Mouse (Mus musculus) monocyte, adult 5-6 weeks (primary cell): ENCODE measurements around the gene Primpol. TPM values are rescaled to one million over a fixed set of nuclear protein-coding genes. Genes with fewer than 3 reads are reported as not detected.
"Not testable (repeated sequence)": the region's sequence is repeated elsewhere in the genome, so short reads cannot be mapped to it uniquely, and the experiment has no call there.

Source experiments
- ATAC-seq: fragments of 153-309, 156-312 bp; replicated peaks from 2 replicates; pipeline ENCODE4 v1.8.0; 2017; ENCODE audit warnings: mild to moderate bottlenecking; ENCODE audit not compliant: low TSS enrichment, insufficient number of reproducible peaks, severe bottlenecking, poor library complexity, low FRiP score
- total RNA-seq: library from RNA; stranded (forward); fragments of 200-1000, 200-491, 200-594 nt; gene quantifications from 3 replicates; pipeline ENCODE4 v1.2.3, GENCODE M21; 2017

Primpol gene
- total RNA-seq, 1 experiment from 2014 or later: 9.7 TPM

DNA sequence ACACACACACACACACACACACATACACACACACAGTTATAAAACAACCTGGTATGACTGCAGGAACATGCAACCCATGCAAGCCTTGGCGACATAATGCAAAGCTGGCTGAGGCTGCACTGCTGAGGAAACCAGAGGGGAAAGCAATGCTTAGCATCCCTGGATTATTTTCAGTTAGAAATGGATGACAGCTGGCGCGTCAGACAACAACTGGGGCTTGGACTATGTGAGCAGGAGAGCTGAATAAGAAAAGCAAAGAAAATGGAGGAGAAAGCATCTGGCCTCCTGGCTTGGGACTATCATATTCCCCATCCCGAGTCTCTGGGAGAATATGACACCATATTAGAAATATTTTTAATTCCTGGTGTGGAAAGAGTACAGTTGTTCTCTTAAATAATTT is 4.1 kb downstream of the Primpol start:
- no peak for ATAC-seq

DNA sequence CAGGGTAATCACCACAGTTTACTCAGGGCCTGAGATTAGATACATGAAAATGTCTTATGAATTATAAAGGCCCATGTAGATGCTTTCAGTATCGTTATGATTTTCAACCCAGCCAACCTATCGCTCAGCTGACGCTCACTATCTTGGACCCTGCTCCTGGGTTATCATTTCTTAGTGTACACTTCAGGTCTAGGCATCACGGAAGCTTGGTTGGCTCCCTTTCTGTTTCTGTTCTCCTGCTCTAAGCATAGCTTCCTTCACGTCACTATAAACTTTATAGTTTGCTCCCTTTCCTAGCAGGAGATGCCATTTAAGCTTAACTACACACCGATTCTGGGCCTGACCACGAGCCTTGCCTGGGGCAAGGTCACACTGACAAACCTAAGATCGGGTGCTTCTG is 5.5 kb downstream of the Primpol start:
- no peak for ATAC-seq

DNA sequence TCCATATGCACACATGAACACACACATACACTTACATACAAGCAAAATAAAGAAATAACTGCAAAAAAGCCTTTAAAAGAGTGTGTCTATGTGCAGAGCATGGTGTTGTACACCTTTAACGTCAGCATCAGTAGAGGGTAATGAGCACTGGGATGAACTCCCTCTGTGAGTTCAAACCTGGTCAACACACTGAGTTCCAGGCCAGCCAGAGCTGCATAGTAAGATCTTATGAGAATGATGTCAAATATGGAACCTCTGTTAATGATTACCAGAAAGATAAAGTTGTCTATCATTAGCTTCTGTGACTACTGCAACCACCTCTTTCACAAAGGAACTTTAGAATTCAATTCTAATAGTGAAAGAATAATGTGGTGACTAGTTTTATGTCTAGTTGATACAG is 10.1 kb downstream of the Primpol start:
- no peak for ATAC-seq

DNA sequence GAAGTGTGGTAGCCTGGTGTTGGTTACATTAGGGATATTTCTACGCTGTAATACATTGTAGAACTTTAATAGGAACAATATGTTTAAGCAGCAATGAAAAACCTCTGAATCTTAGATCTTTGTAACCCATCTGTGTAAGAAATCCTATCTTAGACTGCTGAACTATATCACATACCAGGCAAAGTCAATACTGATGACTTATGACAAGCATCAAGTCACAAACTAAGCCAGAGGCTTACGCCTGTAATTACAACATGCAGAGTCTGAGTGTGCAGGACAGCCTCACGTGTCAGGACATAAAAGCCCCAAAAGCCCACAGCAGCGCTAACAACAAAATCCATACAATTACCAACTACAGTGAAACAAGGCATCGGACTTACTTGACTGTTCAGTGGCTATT is 13.4 kb downstream of the Primpol start:
- ATAC-seq: no peak

DNA sequence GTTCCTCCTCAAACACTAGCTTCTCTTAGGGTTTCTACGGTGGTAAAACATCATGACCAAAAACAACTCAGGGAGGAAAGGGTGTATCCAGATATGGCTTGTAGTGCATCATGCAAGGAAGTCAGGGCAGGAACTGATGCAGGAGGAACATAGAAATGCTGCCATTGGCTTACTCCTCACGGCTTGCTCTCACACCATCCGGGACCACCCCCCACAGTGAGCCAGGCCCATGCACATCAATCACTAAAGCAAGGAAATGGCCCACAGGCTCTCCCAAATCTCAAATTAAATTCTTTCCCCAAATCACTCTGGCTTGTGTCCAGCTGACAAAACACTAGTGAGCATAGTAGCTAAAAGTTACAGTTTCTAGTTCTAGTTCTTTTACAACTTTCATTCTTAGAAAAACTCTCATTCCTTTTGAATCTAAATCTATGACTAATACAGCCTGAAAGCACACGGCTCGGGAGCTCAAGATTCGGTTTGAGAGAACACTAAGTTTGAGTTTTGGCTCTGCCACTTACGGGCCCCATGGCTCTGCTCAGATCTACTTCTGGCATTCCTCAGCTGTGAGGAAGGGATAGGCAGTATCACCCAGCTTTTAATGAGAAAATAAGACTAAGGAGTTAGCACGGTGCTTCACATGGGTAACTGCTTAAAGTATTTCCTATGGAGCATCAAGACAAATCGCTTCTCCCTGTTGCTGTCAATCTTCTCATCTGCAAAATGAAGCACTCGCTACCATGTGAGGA is 15.9 kb downstream of the Primpol start:
- ATAC-seq: no peak

DNA sequence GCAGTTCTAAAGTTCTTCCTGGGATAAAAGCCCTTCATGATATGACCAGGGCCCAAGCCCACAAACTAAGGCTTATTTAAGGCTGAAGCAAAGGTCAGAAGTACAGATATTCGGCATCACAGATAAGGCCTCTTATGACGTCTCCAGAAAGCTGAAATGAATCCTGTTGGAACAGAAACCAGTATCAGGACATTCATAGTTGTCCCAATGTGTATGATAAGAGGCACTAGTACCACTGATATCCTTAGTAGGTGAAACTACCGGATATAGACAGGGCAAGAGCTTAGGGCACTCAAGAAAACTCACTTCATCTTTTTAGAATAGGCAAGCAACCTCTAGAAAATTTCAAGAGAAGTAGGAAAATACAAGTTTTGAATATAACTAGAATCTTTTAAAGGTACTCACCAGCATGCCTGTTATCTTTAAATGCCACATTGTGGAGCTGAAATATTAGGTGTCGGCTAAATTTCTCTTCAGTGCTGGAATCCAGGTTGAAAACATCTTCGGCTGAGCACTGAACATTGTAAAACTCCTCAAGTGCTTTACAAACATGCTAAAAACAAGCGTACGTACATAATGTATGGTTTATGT is 17.6 kb downstream of the Primpol start:
- ATAC-seq: no peak

DNA sequence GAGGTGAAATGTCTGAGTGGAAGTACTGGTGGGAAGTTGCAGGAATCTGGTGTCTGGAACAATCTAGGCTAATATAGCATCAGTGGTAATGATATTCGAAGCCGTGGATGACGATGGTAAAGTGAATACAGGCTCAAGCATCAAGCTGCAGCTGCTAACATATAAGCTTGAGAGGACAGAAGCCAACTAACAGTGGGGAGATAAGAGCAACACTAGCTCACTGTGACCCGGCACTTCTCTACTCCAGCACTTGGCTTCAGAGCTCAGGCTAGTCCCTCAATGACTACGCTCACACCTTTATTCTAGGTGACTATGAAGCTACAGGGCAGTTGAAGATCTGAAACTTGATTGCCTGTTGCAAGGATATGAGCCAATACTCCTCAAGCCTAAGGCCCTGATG is 18.3 kb downstream of the Primpol start:
- no peak for ATAC-seq

DNA sequence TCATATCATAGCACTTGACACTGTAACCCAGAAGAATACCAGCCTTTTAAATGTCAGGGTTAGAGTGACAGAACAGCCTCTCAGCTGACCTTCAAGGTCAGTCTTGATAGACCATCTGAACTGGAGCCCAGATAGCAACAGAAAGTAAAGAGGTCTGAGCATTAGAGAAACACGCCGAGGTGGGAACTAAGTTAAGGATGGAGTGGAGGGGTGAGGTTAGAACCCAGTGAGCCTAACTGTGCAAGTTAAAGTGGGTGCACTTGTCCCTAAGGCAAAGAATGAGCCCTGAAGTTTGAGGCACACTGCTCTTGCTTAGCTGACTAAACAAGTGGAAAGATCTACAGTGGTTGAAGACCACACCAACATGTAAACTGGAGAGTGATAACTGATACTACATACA is 18.9 kb downstream of the Primpol start:
- no peak for ATAC-seq

DNA sequence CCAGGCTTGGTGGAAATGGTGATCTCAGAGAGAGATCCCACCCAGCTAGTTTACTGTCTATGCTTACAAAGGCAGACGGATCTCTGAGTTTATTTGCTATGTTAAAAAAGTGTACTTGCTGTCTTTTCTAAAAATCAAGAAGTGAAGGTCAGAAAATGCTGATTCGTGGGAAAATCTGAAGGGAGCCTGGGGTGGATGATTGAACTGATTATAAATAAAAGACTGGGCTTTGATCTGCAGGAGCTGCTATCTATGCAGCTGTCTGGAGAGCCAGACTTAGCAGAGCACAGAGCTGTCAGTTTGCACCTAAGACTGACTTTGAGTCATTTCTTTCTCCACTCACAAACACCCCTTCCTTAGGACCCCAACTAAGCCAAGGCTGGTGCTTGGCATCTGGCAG is 19.6 kb downstream of the Primpol start:
- no peak for ATAC-seq

DNA sequence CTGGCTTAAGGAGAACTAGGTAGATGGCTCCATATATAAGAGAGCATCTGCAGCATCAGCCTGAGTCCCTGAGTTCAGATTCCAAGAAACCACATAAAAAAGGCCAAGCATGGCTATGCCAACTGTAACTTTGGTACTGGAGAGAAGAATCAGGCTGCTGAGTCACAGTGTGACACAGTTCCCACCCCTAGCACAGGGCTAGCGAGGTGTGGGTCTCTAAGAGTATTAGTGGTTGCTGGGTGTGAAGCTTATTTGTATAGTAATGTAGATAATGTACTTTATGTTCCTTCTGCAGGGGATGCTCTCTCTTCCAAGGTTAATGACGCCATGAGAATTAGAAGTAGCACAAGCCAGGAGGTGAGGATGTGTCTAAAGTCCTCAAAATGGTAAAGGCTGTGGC is 20.5 kb downstream of the Primpol start:
- no peak for ATAC-seq

DNA sequence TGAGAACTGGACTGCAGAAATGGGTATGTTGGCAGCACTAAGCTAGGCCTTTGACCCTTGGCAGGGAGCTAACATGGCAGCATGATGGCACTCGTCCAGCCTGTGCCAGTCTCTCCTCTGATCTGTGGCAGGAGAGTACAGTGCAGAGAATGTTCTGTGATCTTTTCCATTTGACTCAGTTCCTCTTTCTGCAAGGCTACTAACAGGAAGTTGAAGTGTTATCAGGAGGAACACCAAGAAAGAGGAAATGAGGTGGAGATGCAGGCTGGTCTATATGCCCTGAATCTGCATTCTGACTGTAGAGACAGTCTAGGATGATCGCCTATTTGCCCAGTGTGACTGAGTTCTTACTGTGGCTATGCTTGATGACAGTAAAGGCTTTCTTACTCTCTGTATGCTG is 21.4 kb downstream of the Primpol start:
- peak; percentile 97 for ATAC-seq

DNA sequence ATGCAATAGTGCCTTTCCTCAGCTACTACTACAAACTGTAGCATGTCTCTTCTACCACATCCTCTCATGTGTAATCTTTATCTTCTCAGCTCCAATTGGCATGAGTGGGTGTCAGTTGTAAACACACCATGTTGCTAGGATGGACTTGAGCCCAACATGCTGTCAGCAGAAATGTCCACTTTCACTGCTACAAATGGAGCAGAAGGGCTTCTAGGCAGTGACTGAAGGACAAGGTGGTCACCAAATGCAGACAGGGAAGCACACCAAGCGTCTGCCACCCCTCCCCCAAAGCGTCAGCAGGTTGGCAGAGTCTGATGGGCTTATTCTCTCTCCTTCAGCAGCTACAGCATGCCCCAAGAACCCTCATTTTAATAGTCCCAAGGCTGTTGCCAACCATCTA is 23.2 kb downstream of the Primpol start:
- ATAC-seq: no peak

DNA sequence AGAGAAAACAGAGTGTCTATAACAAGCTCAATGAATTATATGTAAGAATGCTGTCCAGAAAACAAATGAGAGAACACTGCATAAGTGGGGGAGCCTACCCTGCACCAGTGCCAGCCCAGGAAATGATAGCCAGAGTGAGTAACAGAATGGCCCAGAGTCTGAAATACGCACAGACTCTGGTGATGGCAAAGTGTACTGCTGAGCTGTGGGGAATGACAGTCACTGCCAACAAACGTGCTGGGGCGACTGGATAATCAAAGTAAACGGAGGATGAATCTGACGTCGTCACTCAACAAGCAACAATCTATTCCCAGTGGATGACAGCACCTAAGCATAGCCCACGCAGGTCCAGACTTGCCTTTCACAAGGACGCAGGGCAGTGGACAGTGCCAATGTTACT is 23.9 kb downstream of the Primpol start:
- no peak for ATAC-seq

DNA sequence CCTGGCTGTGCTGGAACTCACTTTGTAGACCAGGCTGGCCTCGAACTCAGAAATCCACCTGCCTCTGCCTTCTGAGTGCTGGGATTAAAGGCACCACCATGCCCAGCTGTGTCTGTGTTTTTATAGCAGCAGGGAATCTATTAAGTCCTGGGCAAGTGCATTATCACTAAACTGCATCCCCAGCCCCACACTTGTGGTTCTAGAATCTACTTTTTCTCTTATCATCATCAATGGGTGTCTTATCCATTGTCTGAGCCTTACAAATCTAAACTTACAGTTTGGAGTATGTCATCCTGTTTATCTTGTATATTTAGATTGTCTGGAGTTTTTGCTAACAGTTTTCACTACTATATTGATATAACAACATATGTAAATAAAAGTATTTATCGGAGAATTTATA is 28.3 kb downstream of the Primpol start:
- ATAC-seq: no peak

DNA sequence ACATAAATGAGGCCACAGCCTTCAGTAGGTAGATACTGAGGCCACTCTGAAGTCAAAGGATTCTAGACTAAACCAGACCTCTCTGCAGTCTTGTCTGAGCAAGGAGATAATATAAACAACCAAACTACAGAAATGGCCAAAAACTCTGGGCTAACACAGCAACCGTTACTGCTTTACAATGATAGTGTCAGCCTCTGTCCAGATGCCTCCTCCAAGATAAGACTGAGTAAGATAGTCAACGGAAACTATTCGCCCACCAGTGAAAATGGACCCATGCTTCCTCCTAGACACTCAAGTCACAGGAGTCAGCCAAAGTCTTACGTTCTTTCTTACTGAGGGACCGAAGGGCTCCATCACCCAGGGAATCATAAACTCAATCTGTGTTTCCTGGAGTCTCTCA is 29.1 kb downstream of the Primpol start:
- ATAC-seq: no peak

DNA sequence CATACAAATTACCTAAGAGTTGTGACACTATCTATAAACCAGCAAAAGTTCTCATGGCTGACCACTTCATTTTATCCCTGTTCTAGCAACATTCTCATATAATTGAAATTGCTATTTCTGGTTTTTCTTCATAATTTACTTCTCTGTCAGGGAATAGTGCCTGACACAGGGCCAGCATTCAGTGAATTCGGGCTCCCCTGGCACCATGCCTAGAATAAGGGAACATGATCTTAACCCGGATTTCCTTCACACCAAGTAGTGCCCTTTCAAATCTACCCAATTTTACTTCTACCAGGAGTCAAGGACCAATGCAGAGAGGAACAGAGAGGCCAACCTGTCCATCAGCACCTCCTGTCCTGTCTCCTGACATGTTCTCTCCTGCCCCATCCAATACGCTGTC is 31.4 kb downstream of the Primpol start:
- ATAC-seq: no peak

DNA sequence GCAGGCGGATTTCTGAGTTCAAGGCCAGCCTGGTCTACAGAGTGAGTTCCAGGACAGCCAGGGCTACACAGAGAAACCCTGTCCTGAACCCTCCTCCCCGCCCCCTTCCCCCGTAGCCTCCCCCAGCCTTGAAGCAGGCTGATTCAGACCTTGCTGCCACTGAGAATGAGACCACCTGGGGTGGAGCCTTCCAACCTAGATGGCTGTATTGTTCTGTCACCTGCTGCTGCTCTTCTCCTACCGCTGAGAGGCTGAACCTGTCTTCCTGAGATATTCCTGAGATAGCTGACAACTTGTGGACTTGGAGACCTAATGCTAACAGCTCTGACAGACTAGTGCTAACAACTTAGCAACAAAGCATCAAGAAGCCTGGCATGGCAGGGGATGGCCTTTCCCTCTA is 32.7 kb downstream of the Primpol start:
- not testable (repeated sequence) for ATAC-seq

DNA sequence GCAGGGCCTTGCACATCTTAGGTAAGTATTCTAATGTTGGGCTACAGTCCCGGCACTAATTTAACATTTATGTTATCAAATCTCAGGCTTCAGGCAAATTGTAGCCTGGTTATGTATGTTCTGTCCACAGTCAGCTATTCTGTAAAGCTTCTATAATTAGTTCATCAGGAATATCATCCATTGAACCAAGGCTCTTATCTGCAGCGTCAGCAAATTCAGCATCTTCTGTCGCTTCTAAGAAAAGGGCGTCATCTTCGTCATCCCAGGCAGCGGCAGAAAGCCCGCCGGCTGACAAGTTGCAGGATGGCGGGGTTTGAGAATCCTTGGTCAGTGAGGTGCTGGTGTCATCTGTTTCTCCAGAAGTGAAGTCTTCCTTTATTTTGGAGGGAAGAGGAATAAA is 38.2 kb downstream of the Primpol start:
- no peak for ATAC-seq

DNA sequence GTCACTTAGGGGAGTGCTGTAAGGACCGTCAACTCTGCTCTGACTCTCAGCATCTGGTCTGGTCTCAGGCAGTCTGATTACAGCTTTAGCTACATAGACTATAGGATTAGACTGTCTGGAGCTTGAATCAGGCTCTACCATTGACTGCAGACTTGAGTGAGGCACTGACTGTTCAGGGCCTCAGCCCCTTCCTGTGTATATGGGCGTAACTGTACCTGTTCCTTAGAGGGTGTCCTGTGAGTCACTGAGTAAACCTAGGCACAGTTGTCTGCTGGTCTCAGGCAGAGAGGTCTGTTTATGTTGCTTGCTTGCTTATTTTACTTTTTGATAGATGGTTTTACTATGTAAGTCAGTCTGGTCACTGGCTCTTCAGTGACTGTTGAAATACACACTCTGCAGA is 43.0 kb downstream of the Primpol start:
- no peak for ATAC-seq

DNA sequence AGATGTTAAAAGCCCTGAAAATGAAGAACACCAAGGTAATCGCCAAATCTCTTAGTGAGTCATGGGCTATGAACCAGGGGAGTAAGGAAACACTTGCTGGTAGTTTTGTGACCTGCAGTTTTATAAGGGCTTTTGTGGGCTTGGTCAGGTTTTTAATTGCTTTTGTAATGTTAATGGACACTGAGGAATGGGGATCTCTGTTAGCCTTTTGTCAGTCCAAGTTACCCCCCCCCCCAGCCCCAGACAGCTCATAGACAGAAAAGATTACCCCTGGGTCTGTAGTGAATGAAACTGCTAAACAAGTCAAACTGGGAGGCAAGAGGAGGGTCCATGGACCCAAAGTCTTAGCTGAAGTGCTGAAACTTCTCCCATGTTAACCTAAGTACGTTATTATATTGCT is 43.6 kb downstream of the Primpol start:
- ATAC-seq: no peak

DNA sequence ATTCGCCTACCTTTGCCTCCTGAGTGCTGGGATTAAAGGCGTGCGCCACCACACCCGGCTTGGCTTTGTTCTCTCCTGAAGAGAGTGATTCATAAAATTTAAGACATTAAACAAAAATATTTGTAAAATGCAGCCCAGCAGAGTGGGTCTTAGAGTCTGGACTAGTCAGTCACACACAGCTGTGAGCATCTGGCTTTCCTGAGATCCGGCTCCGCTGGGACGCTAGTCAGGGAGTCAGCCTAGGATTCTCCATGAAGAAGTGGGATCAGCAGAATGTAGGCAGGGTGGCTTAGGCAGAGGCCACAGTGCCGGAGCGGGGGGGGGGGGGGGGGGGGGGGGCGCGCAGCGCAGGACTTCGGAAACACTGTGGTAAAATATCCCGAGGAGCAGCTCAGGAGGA is 46.3 kb downstream of the Primpol start:
- no peak for ATAC-seq
